Mouse (Mus musculus) embryonic fibroblast, embryonic 13.5 days (primary cell): ENCODE data around the gene Ppp3ca.

Source experiments
- CTCF ChIP-seq: IDR thresholded peaks from 2 replicates; pipeline ENCODE4 v1.5.1; 2011; ENCODE audit warnings: mild to moderate bottlenecking, control low read depth, low read length, moderate library complexity, borderline replicate concordance; ENCODE audit not compliant: insufficient read depth
- POLR2A ChIP-seq: IDR thresholded peaks from 2 replicates; pipeline ENCODE4 v1.6.1; 2011; ENCODE audit warnings: low read depth, mild to moderate bottlenecking, control low read depth, low read length, moderate library complexity

DNA sequence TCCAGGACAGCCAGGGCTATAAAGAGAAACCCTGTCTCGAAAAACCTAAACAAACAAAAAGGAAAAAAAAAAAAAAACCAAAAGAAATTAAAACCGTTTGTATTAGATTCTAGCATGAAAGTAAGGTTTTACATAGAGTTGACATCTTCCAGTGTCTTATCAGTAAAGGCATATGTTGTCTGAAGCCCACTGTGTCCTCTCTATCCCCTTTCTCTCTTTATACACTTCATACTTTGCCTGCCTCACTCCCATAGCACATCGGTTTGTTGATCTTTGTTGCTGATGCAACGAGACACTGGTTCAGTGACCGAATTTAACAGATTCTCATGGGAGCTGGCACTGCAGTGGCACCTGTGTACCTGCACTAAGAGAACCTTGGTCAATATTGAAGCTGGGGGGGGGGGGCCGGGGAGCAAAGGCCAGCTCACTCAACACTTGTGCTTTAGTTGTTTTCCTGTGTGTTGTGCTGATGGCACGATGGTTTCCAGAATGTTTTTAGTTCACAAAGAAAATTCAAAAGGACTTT lies 66.9 kb downstream of the Ppp3ca start:
- TF ChIP-seq CTCF (no peak), POLR2A (no peak)
